Mouse (Mus musculus): ENCODE data around the gene Tom1l2. TPM values are rescaled to one million over a fixed set of nuclear protein-coding genes. Genes with fewer than 3 reads are reported as not detected.

Gene Tom1l2
- polyA plus RNA-seq, 1 experiment from 2014 or later: 3.6 TPM

- H3K27me3 ChIP-seq (ENCODE audit: insufficient read depth, low read length): no peaks in the 10 kb centered on the region
- peaks cover 12% of the 10 kb centered on the region; the same call in 1 of the 2 replicates for H3K4me1 ChIP-seq (ENCODE audit: insufficient read depth)
- 71% methylated on average over 2 of the region's 2 CpGs for WGBS (ENCODE audit: insufficient replicate concordance)
- no peak overlapping the region for H3K27ac ChIP-seq (ENCODE audit: low read depth)
- no peaks in the 10 kb centered on the region for H3K36me3 ChIP-seq (replicated peaks; ENCODE audit: insufficient read depth, low read length)
- H3K9me3 ChIP-seq (ENCODE audit: low read length): no peaks in the 10 kb centered on the region
- DNase-seq (no peak), ATAC-seq (no peak)
- H3K4me2 ChIP-seq (ENCODE audit: low read depth, low read length): no peak overlapping the region
- no peak for TF ChIP-seq EP300 (IDR thresholded peaks at IDR 0.05; ENCODE audit: low read depth)
- no peak for TF ChIP-seq CTCF (IDR thresholded peaks at IDR 0.05; ENCODE audit: low read depth)
- H3K4me3 ChIP-seq (ENCODE audit: low read depth, low read length): no peak overlapping the region
- no peak overlapping the region for H3K9ac ChIP-seq (replicated peaks)
Observed at GRCm38 (mm10) chr11:60321438-60321837, 31.3 kb downstream of the Tom1l2 start.

DNA sequence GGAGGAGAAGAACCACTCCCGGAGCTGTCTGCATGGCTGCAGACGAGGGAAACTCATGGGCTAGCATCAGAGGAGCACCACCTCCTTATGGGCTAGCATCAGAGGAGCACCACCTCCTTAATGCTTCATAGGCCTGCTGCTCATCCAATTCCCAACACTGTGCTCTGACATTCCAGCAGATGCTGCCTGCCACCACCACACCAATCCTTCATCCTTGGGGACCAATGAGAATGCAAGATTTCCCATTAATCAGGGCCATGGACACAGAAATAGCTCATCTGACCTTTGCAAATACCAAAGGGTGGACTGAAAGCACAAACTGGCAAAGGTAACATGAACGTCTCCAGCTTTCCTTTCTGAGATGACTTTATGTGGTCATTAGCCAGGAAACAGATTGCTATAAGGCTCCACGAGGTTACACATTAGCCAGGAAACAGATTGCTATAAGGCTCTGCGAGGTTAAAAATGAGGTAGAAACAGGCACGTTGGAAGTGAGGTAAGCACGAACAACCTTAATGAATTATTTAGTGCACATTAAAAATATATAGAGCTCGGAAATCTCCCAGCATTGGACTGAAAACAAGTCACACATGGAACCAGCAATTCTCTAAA lies 32.2 kb downstream of the Tom1l2 start:
- 38% methylated on average over 8 of the region's 8 CpGs for WGBS (ENCODE audit: insufficient replicate concordance)
- ATAC-seq (no peak), DNase-seq (no peak)
- Histone ChIP-seq H3K4me2 (ENCODE audit: low read depth, low read length) (no peak overlapping the region), H3K4me1 (ENCODE audit: insufficient read depth) (peaks cover 12% of the 10 kb centered on the region; the same call in 1 of the 2 replicates), H3K36me3 (replicated peaks; ENCODE audit: insufficient read depth, low read length) (no peaks in the 10 kb centered on the region), H3K9me3 (ENCODE audit: low read length) (no peaks in the 10 kb centered on the region), H3K27ac (ENCODE audit: low read depth) (no peak overlapping the region), H3K4me3 (ENCODE audit: low read depth, low read length) (no peak overlapping the region), H3K9ac (replicated peaks) (no peak overlapping the region), H3K27me3 (ENCODE audit: insufficient read depth, low read length) (no peaks in the 10 kb centered on the region)
- TF ChIP-seq CTCF (IDR thresholded peaks at IDR 0.05; ENCODE audit: low read depth) (no peak), EP300 (IDR thresholded peaks at IDR 0.05; ENCODE audit: low read depth) (no peak)

DNA sequence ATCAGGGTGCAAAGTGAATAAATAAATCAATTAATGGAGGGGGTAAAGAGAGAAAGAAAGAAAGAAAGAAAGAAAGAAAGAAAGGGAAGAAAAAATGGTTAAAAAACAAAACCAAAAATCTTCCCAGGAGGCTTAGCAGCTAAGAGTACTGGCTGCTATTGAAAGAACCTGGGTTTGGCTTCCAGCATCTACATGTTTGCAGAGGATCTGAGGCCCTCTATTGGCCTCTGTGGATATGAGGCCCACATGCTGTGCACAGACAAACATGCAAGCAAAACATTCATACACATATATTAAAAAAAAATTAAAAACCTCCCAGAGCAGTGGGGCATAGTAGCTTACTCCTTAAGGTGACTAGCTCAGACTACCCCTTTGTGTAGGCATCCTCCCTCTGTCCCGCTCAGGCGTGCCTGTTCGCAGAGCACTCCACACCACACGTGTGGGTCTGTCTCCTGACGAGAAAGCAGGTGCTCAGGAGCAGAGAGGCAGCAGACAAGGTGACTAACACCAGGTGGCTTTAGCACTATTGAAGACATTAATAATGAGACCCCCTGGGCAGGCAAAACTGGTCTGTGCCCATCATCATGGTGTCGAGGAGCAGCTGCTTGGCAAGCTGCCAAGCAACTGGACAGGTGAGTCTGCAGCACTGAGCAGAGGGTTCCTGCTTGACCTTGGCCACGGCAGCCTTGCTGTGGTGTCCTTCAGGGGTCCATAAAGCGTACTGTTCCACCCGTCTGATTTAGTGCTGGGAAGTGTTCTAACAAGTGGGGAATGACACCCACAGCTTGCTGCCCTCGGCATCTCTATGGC lies 33.2 kb downstream of the Tom1l2 start:
- ATAC-seq (no peak), DNase-seq (no peak)
- H3K36me3 ChIP-seq (replicated peaks; ENCODE audit: insufficient read depth, low read length): no peaks in the 10 kb centered on the region
- H3K4me3 ChIP-seq (ENCODE audit: low read depth, low read length): no peak overlapping the region
- H3K4me1 ChIP-seq (ENCODE audit: insufficient read depth): peaks cover 12% of the 10 kb centered on the region; the same call in 1 of the 2 replicates
- WGBS (ENCODE audit: insufficient replicate concordance): 84% methylated on average over 10 of the region's 10 CpGs
- H3K27me3 ChIP-seq (ENCODE audit: insufficient read depth, low read length): no peaks in the 10 kb centered on the region
- no peak overlapping the region for H3K27ac ChIP-seq (ENCODE audit: low read depth)
- TF ChIP-seq EP300 (IDR thresholded peaks at IDR 0.05; ENCODE audit: low read depth) (no peak), CTCF (IDR thresholded peaks at IDR 0.05; ENCODE audit: low read depth) (peak; percentile 24)
- H3K9ac ChIP-seq (replicated peaks): no peak overlapping the region
- no peak overlapping the region for H3K4me2 ChIP-seq (ENCODE audit: low read depth, low read length)
- H3K9me3 ChIP-seq (ENCODE audit: low read length): no peaks in the 10 kb centered on the region

DNA sequence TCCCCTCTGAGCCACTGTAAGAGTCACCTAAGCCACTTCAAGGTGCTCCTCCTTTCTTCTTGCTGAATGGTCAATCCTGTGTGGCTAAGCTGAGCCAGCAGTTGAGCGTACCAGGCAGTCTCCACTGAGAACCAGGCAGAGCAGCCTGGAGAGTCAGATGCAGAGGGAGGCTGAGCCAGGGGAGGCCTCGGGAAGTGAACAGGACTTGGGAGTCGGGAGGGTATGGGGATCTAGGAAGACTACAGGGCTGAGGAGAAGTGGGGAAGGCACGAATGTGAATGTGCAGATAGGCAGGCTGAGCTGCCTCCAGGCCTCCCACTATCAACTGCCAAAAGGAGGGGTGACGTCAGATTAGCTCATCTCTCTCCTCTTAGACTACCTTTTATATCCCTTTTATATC lies 34.0 kb downstream of the Tom1l2 start:
- WGBS (ENCODE audit: insufficient replicate concordance): 59% methylated on average over 5 of the region's 5 CpGs
- no peaks in the 10 kb centered on the region for H3K36me3 ChIP-seq (replicated peaks; ENCODE audit: insufficient read depth, low read length)
- TF ChIP-seq CTCF (IDR thresholded peaks at IDR 0.05; ENCODE audit: low read depth): no peak
- TF ChIP-seq EP300 (IDR thresholded peaks at IDR 0.05; ENCODE audit: low read depth): no peak
- H3K4me1 ChIP-seq (ENCODE audit: insufficient read depth): peaks cover 12% of the 10 kb centered on the region; the same call in 1 of the 2 replicates
- H3K4me2 ChIP-seq (ENCODE audit: low read depth, low read length): no peak overlapping the region
- DNase-seq (no peak), ATAC-seq (no peak)
- H3K27ac ChIP-seq (ENCODE audit: low read depth): no peak overlapping the region
- no peaks in the 10 kb centered on the region for H3K9me3 ChIP-seq (ENCODE audit: low read length)
- no peak overlapping the region for H3K9ac ChIP-seq (replicated peaks)
- no peak overlapping the region for H3K4me3 ChIP-seq (ENCODE audit: low read depth, low read length)
- H3K27me3 ChIP-seq (ENCODE audit: insufficient read depth, low read length): no peaks in the 10 kb centered on the region

GRCm38 (mm10) chr11:60317376-60318102 lies 35.2 kb downstream of the Tom1l2 start:
- Histone ChIP-seq H3K36me3 (replicated peaks; ENCODE audit: insufficient read depth, low read length) (no peaks in the 10 kb centered on the region), H3K4me1 (ENCODE audit: insufficient read depth) (peaks cover 12% of the 10 kb centered on the region; the same call in 1 of the 2 replicates), H3K9me3 (ENCODE audit: low read length) (no peaks in the 10 kb centered on the region), H3K4me2 (ENCODE audit: low read depth, low read length) (no peak overlapping the region), H3K4me3 (ENCODE audit: low read depth, low read length) (no peak overlapping the region), H3K9ac (replicated peaks) (no peak overlapping the region), H3K27ac (ENCODE audit: low read depth) (no peak overlapping the region), H3K27me3 (ENCODE audit: insufficient read depth, low read length) (no peaks in the 10 kb centered on the region)
- ATAC-seq: no peak
- 78% methylated on average over 7 of the region's 7 CpGs for WGBS (ENCODE audit: insufficient replicate concordance)
- no peak for TF ChIP-seq EP300 (IDR thresholded peaks at IDR 0.05; ENCODE audit: low read depth)
- no peak for TF ChIP-seq CTCF (IDR thresholded peaks at IDR 0.05; ENCODE audit: low read depth)
- no peak for DNase-seq

DNA sequence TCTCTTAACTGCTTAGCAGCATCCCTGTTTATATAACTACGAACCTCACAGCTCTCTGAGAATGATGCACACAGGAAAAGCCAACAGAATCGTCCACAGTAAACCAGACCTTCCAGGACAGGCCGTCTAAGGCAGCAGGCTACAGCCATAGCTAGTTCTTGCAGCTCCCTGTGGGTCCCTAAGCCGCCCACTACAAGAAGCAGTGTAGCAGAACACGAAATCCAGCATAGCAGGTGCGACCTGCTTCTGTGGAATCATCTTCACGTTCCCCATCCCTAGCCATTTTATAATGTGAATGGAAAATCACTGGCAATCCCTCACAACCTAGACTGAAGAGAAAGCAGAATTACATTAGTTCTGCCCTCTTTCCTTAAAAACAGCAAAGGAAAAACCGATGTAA lies 35.8 kb downstream of the Tom1l2 start:
- Histone ChIP-seq H3K4me3 (ENCODE audit: low read depth, low read length) (no peak overlapping the region), H3K27me3 (ENCODE audit: insufficient read depth, low read length) (no peaks in the 10 kb centered on the region), H3K9me3 (ENCODE audit: low read length) (no peaks in the 10 kb centered on the region), H3K4me2 (ENCODE audit: low read depth, low read length) (no peak overlapping the region), H3K36me3 (replicated peaks; ENCODE audit: insufficient read depth, low read length) (no peaks in the 10 kb centered on the region), H3K27ac (ENCODE audit: low read depth) (no peak overlapping the region), H3K9ac (replicated peaks) (no peak overlapping the region), H3K4me1 (ENCODE audit: insufficient read depth) (peaks cover 12% of the 10 kb centered on the region; the same call in 1 of the 2 replicates)
- no peak for DNase-seq
- TF ChIP-seq CTCF (IDR thresholded peaks at IDR 0.05; ENCODE audit: low read depth): no peak
- TF ChIP-seq EP300 (IDR thresholded peaks at IDR 0.05; ENCODE audit: low read depth): no peak
- no peak for ATAC-seq
- 76% methylated on average over 8 of the region's 8 CpGs for WGBS (ENCODE audit: insufficient replicate concordance)
